Mouse (Mus musculus) midbrain, embryonic 15.5 days (tissue): ENCODE measurements around the gene Ocln. TPM values are rescaled to one million over a fixed set of nuclear protein-coding genes. Genes with fewer than 3 reads are reported as not detected.

Source experiments
- ATAC-seq: fragments of 200-750 bp; cut with Nextera tagmentation; replicated peaks from 2 replicates; pipeline ENCODE4 v1.8.0; 2017; ENCODE audit warnings: moderate TSS enrichment
- H3K27ac ChIP-seq: fragments of 300-500 bp; sonication (generic); 2 replicates; pipeline ENCODE4 v1.5.1; 2015; ENCODE audit warnings: mild to moderate bottlenecking, inconsistent platforms
- H3K27me3 ChIP-seq: fragments of 300-500 bp; sonication (generic); replicated peaks from 2 replicates; pipeline ENCODE4 v1.6.1; 2015; ENCODE audit warnings: inconsistent platforms
- H3K36me3 ChIP-seq: fragments of 300-500 bp; sonication (generic); replicated peaks from 2 replicates; pipeline ENCODE4 v1.6.1; 2015; ENCODE audit warnings: inconsistent platforms
- H3K4me1 ChIP-seq: fragments of 300-500 bp; sonication (generic); 2 replicates; pipeline ENCODE4 v1.6.1; 2015; ENCODE audit warnings: inconsistent platforms
- H3K4me2 ChIP-seq: fragments of 300-500 bp; sonication (generic); 2 replicates; pipeline ENCODE4 v1.6.1; 2015; ENCODE audit warnings: inconsistent platforms, mild to moderate bottlenecking, moderate library complexity
- H3K4me3 ChIP-seq: fragments of 300-500 bp; sonication (generic); 2 replicates; pipeline ENCODE4 v1.5.1; 2015; ENCODE audit warnings: mild to moderate bottlenecking, inconsistent platforms
- H3K9ac ChIP-seq: fragments of 300-500 bp; sonication (generic); 2 replicates; pipeline ENCODE4 v1.6.1; 2015; ENCODE audit warnings: mild to moderate bottlenecking, inconsistent platforms
- H3K9me3 ChIP-seq: fragments of 300-500 bp; sonication (generic); 2 replicates; pipeline ENCODE4 v1.6.1; 2016; ENCODE audit warnings: inconsistent platforms
- WGBS: fragments of 180-500 bp; shearing (Covaris S2); methylation state at CpG from one replicate; pipeline ENCODE4 v1.1.7; 2015; ENCODE audit warnings: mixed read lengths; 5-methylcytosine and 5-hydroxymethylcytosine counted together
- polyA plus RNA-seq: library from polyadenylated mRNA; unstranded; fragments of >200 nt; fragmentation: Nextera tagmentation; extraction: Ambion mirVana; gene quantifications from 2 replicates; pipeline ENCODE4 v1.2.1, GENCODE M21; 2015

Gene Ocln
- 7.4 and 8.6 TPM in 2 replicates for polyA plus RNA-seq

DNA sequence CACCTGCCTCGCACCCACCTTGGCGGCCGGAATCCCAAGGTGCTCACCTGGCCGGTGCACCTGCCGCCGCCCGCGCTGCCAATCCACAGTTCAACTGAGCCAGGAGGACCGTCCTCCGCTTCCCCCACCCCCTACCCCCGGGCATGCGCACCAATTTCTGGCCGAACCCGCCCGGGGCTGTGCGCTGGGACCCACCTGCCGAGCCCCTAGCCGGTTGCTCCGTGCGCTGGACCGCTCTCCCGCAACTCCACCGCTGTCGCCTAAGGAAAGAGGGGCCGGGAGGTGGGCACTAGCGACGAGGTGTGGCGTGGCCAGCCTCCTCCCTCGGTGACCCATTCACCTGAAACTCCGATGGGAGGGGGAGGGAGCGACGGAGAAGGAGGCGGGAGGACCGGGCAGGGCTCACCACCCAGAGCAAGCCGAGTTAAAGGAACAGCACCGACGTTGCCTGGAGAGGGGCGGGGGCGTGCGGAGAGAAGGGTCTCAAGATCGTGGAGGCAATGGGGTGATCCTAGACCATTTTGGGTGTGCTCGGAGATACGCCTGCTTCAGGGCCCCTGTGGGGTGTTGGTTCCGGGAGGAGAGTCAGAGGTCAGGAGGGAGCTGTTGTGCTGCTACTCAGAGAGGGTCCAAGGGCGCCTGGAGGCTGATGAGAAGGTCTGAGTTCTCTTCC, at the start of gene Ocln:
Gene Ocln, minus strand, starts transcription at position 350 of the 673 bp plus-strand sequence.
- H3K27ac ChIP-seq: no peak within 1 kb of the TSS
- peaks cover 44% of the 10 kb centered on the region for H3K27me3 ChIP-seq
- H3K9ac ChIP-seq: peak within 1 kb of the TSS; percentile 43
- H3K4me1 ChIP-seq: peaks cover 22% of the 10 kb centered on the region
- WGBS: under 1% methylated on average over 44 of the region's 45 CpGs
- ATAC-seq: peak; percentile 92
- peak within 1 kb of the TSS; percentile 98 for H3K4me2 ChIP-seq
- no peaks in the 10 kb centered on the region for H3K36me3 ChIP-seq
- H3K9me3 ChIP-seq: no peaks in the 10 kb centered on the region
- peak within 1 kb of the TSS; percentile 69 for H3K4me3 ChIP-seq

DNA sequence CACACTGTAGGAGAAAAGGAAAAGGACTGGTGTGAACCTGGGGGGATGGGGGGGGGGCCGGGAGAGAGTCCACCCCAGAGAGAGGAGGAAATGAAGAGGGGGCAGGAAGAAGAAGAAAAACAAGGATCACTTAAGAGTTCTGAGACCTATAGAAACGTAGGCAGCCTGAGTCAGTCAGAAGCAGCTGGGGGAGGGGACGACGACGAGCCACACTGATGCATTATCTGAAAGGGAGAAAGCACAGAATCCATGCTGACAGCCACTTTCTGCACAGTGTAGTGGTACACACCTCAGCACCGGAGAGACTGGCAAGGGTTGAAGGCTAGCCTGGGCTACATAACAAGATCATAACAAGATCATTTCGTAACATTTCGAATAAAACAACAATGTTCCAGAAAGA, 48.5 kb upstream of the Ocln start:
- H3K4me2 ChIP-seq: no peak overlapping the region
- ATAC-seq: no peak
- no peak overlapping the region for H3K9ac ChIP-seq
- no peaks in the 10 kb centered on the region for H3K27me3 ChIP-seq
- no peak overlapping the region for H3K27ac ChIP-seq
- H3K4me1 ChIP-seq: no peaks in the 10 kb centered on the region
- no peak overlapping the region for H3K4me3 ChIP-seq
- WGBS: 67% methylated on average over 8 of the region's 8 CpGs
- no peaks in the 10 kb centered on the region for H3K36me3 ChIP-seq
- no peaks in the 10 kb centered on the region for H3K9me3 ChIP-seq

DNA sequence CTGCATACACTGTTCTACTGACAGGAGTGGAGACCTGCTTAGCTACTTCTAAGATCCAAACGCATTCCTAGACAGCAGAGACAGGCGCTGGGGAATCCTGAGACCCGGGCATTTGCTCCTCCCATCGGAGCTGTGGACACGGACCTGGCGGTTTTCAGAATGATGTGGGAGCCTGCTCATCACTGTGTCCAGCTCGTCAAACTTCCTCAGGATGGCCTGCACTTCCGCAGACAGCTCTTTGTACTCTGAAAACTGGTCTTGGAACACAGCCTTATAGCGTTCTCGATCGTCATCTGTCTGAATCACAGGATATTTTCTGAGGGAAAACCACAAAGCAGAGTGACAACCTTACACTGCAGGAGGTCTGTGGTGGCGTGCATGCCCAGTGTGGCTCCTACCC, 47.8 kb upstream of the Ocln start:
- Histone ChIP-seq H3K27ac (no peak overlapping the region), H3K27me3 (no peaks in the 10 kb centered on the region), H3K9ac (no peak overlapping the region), H3K9me3 (no peaks in the 10 kb centered on the region), H3K36me3 (no peaks in the 10 kb centered on the region), H3K4me3 (no peak overlapping the region), H3K4me1 (no peaks in the 10 kb centered on the region), H3K4me2 (no peak overlapping the region)
- WGBS: 81% methylated on average over 12 of the region's 12 CpGs
- no peak for ATAC-seq

DNA sequence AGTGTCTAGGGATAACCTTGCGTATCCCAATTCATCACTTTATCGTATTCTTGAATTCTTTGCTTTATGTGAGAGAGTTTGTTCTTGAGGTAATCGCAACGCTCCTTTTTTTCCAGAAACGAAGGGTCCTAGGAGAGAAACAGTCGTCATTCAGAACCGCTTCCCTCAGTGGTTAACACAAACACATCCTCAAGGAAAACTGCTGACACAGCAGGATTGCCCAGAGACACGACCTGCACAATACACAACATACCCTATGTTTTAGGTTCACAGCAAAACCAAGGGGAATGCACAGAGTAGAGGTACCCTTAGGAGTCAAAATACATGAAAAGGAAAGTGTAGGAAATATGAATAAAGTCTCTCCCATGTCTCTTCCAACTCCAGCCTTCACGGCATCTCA, 44.8 kb upstream of the Ocln start:
- H3K4me1 ChIP-seq: no peaks in the 10 kb centered on the region
- 90% methylated on average over 9 of the region's 9 CpGs for WGBS
- no peak overlapping the region for H3K4me3 ChIP-seq
- H3K9ac ChIP-seq: no peak overlapping the region
- H3K27me3 ChIP-seq: no peaks in the 10 kb centered on the region
- H3K4me2 ChIP-seq: no peak overlapping the region
- no peaks in the 10 kb centered on the region for H3K36me3 ChIP-seq
- H3K27ac ChIP-seq: no peak overlapping the region
- no peaks in the 10 kb centered on the region for H3K9me3 ChIP-seq
- no peak for ATAC-seq

DNA sequence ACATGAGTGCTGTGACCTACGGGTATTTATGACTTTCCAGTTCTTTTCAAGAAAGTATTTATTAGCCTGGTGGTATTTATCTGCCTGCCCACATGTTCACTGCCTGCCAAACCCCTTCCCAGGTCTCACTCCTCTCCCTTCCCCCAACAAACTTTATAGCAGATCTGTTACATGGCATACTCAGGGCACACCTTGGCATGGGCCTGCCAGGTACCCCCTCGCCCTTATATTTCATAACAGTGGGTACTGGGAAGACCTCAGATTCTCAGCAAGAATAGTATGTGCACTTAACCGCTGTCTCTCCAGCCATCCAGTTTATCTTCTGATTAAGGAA, 43.0 kb upstream of the Ocln start:
- ATAC-seq: 0 out of 2 replicates have a peak, but pooled peaks have one; percentile 52
- H3K4me1 ChIP-seq: no peaks in the 10 kb centered on the region
- H3K27me3 ChIP-seq: no peaks in the 10 kb centered on the region
- H3K36me3 ChIP-seq: no peaks in the 10 kb centered on the region
- H3K4me2 ChIP-seq: no peak overlapping the region
- no peak overlapping the region for H3K9ac ChIP-seq
- H3K4me3 ChIP-seq: no peak overlapping the region
- no peak overlapping the region for H3K27ac ChIP-seq
- H3K9me3 ChIP-seq: no peaks in the 10 kb centered on the region
- 96% methylated on average over 3 of the region's 3 CpGs for WGBS

DNA sequence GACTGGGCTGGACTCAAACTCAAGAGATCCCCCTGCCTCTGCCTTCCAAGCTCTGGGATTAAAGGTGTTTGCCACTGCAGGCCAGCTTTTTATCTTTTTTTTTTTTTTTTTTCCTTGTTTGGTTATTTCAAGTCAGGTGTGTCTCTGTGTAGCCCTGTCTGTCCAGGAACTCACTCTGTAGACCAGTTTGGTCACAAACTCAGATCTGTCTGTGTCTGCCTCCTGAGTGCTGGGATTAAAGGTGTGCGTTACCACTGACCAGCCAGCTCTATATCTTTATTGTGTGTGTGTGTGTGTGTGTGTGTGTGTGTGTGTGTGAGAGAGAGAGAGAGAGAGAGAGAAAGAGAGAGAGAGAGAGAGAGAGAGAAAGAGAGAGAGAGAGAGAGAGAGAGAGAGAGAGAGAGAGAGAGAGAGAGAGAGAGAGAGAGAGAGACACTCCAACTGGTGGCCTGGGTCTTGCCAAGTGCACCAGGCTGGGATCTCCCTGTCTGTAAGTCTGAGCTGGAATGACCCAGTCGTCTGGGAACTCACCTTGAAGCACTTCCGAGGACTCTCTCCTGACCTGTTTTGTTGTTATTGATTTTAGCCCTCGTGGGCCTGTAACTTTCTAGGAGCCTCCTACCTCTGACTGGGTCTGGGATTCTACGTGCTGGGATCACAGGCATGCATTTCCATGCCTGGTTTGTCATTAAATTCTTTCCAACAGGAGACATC, 42.5 kb upstream of the Ocln start:
- Histone ChIP-seq H3K27me3 (no peaks in the 10 kb centered on the region), H3K4me3 (no peak overlapping the region), H3K36me3 (no peaks in the 10 kb centered on the region), H3K9ac (no peak overlapping the region), H3K4me1 (no peaks in the 10 kb centered on the region), H3K9me3 (no peaks in the 10 kb centered on the region), H3K27ac (0 out of 2 replicates have a peak overlapping the region, but pooled peaks have one; percentile 58), H3K4me2 (no peak overlapping the region)
- 73% methylated on average over 5 of the region's 5 CpGs for WGBS
- no peak for ATAC-seq

DNA sequence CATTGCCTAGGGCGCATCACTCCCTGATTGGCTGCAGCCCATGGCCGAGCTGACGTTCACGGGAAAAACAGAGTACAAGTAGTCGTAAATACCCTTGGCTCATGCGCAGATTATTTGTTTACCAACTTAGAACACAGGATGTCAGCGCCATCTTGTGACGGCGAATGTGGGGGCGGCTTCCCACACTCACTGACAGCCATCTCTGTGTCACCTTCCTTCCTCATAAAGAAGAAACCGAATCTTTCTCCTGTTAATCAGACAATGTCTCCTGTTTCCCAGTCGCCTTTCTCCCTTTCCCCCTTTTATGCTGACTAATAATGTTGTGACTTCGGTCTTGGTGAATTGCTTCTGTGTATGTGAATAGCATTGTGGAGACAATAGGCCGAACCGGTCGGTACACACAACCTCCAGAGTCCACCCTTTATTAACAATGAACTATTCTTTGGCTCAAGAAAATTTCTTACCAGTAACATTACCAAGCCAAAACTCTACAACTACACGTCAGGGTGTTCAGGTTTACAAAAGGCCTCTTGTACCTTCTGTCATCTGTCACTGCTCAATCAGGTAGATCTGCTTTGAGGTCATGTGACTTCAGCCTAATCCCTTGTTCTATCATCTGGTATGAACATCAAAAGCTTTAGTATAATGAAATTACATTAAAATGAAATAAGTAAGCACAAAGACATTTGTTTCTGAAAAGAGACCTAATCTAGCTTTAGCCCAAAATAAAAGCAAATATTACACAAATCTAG, 41.7 kb upstream of the Ocln start:
- Histone ChIP-seq H3K4me3 (no peak overlapping the region), H3K9me3 (no peaks in the 10 kb centered on the region), H3K4me2 (peak overlapping the region; percentile 40), H3K27me3 (no peaks in the 10 kb centered on the region), H3K36me3 (no peaks in the 10 kb centered on the region), H3K27ac (peak overlapping the region; percentile 58), H3K9ac (no peak overlapping the region), H3K4me1 (no peaks in the 10 kb centered on the region)
- peak; percentile 84 for ATAC-seq
- WGBS: 57% methylated on average over 13 of the region's 17 CpGs

DNA sequence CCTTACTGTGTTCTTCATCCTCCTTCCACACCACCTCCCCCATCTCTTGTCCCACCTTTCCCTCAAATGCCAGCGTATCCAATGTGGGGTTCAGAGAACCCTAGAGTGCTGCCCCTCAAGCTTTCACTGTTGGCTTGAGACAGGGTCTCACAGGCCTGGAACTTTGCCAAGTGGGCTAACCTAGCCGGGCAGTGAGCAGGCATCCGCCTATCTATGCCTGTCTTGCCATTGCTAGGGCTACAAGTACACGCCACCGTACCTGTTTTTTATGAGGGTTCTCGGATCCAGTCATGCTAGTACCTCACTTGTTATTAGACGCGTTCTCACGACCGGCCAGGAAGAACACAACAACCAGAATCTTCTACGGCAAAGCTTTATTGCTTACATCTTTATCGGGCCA, 36.1 kb upstream of the Ocln start:
- Histone ChIP-seq H3K27me3 (no peaks in the 10 kb centered on the region), H3K4me2 (no peak overlapping the region), H3K4me3 (no peak overlapping the region), H3K9ac (no peak overlapping the region), H3K9me3 (no peaks in the 10 kb centered on the region), H3K27ac (no peak overlapping the region), H3K4me1 (no peaks in the 10 kb centered on the region), H3K36me3 (no peaks in the 10 kb centered on the region)
- peak; percentile 37; the same call in 1 of the 2 replicates for ATAC-seq
- WGBS: 83% methylated on average over 12 of the region's 12 CpGs

DNA sequence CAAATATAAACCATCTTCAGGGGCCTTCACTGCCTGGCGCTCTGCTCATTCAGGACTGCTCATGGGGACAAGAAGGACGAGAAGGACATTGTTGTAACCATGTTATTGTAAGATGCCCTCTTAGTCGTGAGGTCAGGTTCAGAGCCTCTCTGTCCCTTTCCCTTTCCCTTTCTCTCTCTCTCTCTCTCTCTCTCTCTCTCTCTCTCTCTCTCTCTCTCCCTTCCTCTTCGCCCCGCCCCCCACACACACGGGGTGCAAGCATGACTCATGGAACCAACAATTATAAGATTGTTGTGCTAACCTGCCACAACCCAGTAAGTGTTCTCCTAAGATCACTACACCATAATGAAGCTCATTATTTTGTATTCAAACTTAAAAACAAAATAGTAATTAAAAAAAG, 29.6 kb upstream of the Ocln start:
- 57% methylated on average over 6 of the region's 6 CpGs for WGBS

DNA sequence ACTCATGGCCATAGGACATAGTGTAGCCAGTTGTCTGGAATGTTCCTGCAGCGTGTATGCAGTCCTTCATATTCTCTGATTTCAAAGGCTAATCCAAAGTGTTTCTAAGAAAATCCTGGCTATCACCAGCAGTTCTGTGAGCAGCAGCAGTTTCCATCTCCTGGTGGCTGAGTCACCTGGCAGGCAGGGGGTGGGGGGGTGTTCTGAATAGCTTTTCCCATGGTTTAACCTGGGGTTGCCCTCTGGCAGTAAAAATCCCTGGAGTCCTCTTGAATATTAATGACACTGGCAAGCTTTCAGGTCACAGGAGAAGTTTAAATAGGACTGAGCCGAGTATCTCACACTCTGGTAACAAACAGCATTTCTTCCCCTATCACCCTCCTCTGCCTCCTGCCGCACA, 29.2 kb upstream of the Ocln start:
- no peaks in the 10 kb centered on the region for H3K36me3 ChIP-seq
- H3K4me2 ChIP-seq: no peak overlapping the region
- H3K27me3 ChIP-seq: no peaks in the 10 kb centered on the region; the same call in 1 of the 2 replicates
- no peak for ATAC-seq
- no peaks in the 10 kb centered on the region for H3K9me3 ChIP-seq
- no peaks in the 10 kb centered on the region for H3K4me1 ChIP-seq
- no peak overlapping the region for H3K9ac ChIP-seq
- WGBS: 40% methylated on average over 3 of the region's 3 CpGs
- H3K27ac ChIP-seq: no peak overlapping the region
- no peak overlapping the region for H3K4me3 ChIP-seq

More for the DNA sequence above, 29.6 kb upstream of the Ocln start:
- Histone ChIP-seq H3K27ac (no peak overlapping the region), H3K4me2 (no peak overlapping the region), H3K9ac (no peak overlapping the region), H3K36me3 (no peaks in the 10 kb centered on the region), H3K4me1 (no peaks in the 10 kb centered on the region), H3K27me3 (no peaks in the 10 kb centered on the region), H3K4me3 (no peak overlapping the region), H3K9me3 (no peaks in the 10 kb centered on the region)
- ATAC-seq: no peak

DNA sequence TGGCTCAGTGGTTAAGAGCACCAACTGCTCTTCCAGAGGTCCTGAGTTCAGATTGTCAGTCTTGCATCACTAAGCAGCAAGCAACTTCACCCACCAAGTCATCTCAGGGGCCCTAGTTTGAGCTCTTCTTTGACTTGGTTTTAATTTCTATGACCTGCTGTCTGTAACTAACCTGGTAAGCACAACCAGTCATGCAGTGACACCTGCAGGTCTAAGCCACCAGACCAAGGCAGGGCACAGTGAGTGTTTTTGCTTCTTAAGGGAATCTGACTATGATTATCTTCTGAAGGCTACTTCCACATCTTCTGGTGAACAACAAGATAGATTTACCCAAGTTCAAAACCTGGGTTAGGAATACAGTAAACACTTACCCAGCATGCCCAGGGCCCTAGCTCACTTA, 27.4 kb upstream of the Ocln start:
- no peak overlapping the region for H3K27ac ChIP-seq
- H3K4me3 ChIP-seq: no peak overlapping the region
- H3K4me1 ChIP-seq: no peaks in the 10 kb centered on the region
- no peaks in the 10 kb centered on the region for H3K36me3 ChIP-seq
- no peaks in the 10 kb centered on the region; the same call in 1 of the 2 replicates for H3K27me3 ChIP-seq
- ATAC-seq: no peak
- no peak overlapping the region for H3K9ac ChIP-seq
- H3K9me3 ChIP-seq: no peaks in the 10 kb centered on the region
- no peak overlapping the region for H3K4me2 ChIP-seq

DNA sequence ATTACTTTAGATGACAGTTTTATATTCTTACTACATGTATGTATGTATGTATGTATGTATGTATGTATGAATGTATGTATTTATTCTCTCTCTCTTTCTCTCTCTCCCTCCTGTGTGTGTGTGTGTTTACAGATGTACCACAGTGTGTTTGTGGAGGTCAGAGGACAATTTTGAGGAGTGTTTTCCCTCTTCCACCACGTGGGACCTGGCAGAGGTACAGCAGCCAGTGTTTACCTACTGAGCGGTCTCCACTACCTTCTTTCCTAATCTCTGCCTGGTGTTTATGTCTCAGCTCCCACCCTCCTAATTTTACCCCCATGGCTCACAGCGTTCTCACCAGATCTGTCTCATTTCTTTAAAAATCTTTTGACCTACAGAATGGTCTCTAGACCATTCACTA, 26.7 kb upstream of the Ocln start:
- Histone ChIP-seq H3K27me3 (no peaks in the 10 kb centered on the region; the same call in 1 of the 2 replicates), H3K4me3 (no peak overlapping the region), H3K9me3 (no peaks in the 10 kb centered on the region), H3K4me2 (no peak overlapping the region), H3K9ac (no peak overlapping the region), H3K36me3 (no peaks in the 10 kb centered on the region), H3K27ac (no peak overlapping the region), H3K4me1 (no peaks in the 10 kb centered on the region)
- ATAC-seq: no peak
- 58% methylated on average over 3 of the region's 3 CpGs for WGBS
